Mouse (Mus musculus) limb, embryonic 13.5 days (tissue): Measurements from ENCODE around the gene Il17rd. TPM values are rescaled to one million over a fixed set of nuclear protein-coding genes. Genes with fewer than 3 reads are reported as not detected.
A peak's percentile ranks its signal among the peaks of the same experiment; 100 is the strongest.

Experiments used
- ATAC-seq: fragments of 200-750 bp; cut with Nextera tagmentation; 2 replicates; pipeline ENCODE4 v1.8.0; 2017; ENCODE audit warnings: low read depth, moderate number of reproducible peaks, moderate TSS enrichment; ENCODE audit not compliant: low FRiP score
- H3K27ac ChIP-seq: fragments of 300-500 bp; sonication (generic); 2 replicates; pipeline ENCODE4 v1.5.1; 2015; ENCODE audit warnings: inconsistent platforms, mild to moderate bottlenecking, moderate library complexity
- H3K27me3 ChIP-seq: fragments of 300-500 bp; sonication (generic); 2 replicates; pipeline ENCODE4 v1.6.1; 2015; ENCODE audit warnings: mild to moderate bottlenecking, inconsistent platforms
- H3K36me3 ChIP-seq: fragments of 300-500 bp; sonication (generic); 2 replicates; pipeline ENCODE4 v1.6.1; 2015; ENCODE audit warnings: inconsistent platforms, mild to moderate bottlenecking, moderate library complexity
- H3K4me1 ChIP-seq: fragments of 300-500 bp; sonication (generic); 2 replicates; pipeline ENCODE4 v1.6.1; 2015; ENCODE audit warnings: inconsistent platforms
- H3K4me2 ChIP-seq: fragments of 300-500 bp; sonication (generic); replicated peaks from 2 replicates; pipeline ENCODE4 v1.6.1; 2015; ENCODE audit warnings: inconsistent platforms, mild to moderate bottlenecking, moderate library complexity
- H3K4me3 ChIP-seq: fragments of 300-500 bp; sonication (generic); 2 replicates; pipeline ENCODE4 v1.5.1; 2015; ENCODE audit warnings: moderate library complexity, mild to moderate bottlenecking, inconsistent platforms
- H3K9ac ChIP-seq: fragments of 300-500 bp; sonication (generic); 2 replicates; pipeline ENCODE4 v1.6.1; 2015; ENCODE audit warnings: mild to moderate bottlenecking, inconsistent platforms
- H3K9me3 ChIP-seq: fragments of 300-500 bp; sonication (generic); 2 replicates; pipeline ENCODE4 v1.6.1; 2016; ENCODE audit warnings: inconsistent platforms
- WGBS: fragments of 180-500 bp; shearing (Covaris S2); methylation state at CpG from one replicate; pipeline ENCODE4 v1.1.7; 2015; 5-methylcytosine and 5-hydroxymethylcytosine counted together
- polyA plus RNA-seq: library from polyadenylated mRNA; unstranded; fragments of >200 nt; fragmentation: Nextera tagmentation; extraction: Ambion mirVana; gene quantifications from 2 replicates; pipeline ENCODE4 v1.2.1, GENCODE M21; 2015

The Il17rd gene
- 9.4 and 10.4 TPM in 2 replicates for polyA plus RNA-seq

DNA sequence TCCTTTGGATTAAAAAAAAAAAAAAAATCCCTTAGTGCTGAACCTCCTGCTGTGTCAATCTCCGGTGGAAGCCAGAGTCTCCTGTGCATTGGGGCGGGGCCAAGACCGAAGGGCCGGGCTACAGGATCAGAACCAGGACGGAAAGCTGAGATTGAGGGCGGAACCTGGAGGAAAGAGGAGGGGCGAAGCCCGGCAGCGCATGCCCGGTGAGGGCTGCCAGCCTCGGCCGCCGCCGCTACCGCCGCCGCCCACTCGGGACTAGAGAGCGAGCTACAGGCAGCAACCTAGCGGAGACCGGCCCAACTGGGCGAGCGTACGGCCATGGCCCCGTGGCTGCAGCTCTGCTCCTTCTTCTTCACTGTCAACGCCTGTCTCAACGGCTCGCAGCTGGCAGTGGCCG lies at the start of gene Il17rd:
Gene Il17rd, plus strand, starts transcription at position 159 of the 400 bp plus-strand sequence.
- Histone ChIP-seq H3K9ac (peak within 1 kb of the TSS; percentile 96), H3K27ac (peak within 1 kb of the TSS; percentile 91), H3K4me3 (peak within 1 kb of the TSS; percentile 96), H3K36me3 (no peaks in the 10 kb centered on the region), H3K9me3 (no peaks in the 10 kb centered on the region), H3K27me3 (no peaks in the 10 kb centered on the region), H3K4me1 (peaks cover 37% of the 10 kb centered on the region), H3K4me2 (peak within 1 kb of the TSS; percentile 81)
- 0% methylated on average over 29 of the region's 29 CpGs for WGBS
- ATAC-seq: peak; percentile 89

DNA sequence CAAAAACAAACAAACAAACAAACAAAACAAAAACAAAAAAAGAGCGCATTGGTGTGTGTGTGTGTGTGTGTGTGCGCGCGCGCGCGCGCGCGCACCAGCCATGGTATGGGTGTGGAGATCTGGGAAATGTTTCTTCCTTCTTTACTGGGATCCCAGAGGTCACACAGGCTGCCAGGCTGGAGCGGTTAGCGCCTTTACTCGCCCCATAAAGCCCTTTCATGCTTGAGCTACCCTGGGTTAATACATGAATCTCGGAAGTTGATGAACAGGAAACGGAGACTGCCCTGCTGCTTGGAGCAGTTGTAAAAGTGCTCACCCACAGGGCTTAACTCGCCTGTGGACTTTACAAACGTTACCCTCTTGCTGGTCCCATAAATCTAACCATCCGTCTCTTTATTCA lies 47.1 kb upstream of the Il17rd start:
- H3K9me3 ChIP-seq: no peaks in the 10 kb centered on the region
- H3K9ac ChIP-seq: no peak overlapping the region
- H3K27ac ChIP-seq: no peak overlapping the region
- H3K4me1 ChIP-seq: peaks cover 18% of the 10 kb centered on the region
- no peak for ATAC-seq
- WGBS: 47% methylated on average over 18 of the region's 18 CpGs
- no peak overlapping the region for H3K4me3 ChIP-seq
- H3K27me3 ChIP-seq: no peaks in the 10 kb centered on the region
- H3K36me3 ChIP-seq: no peaks in the 10 kb centered on the region
- H3K4me2 ChIP-seq: peak overlapping the region; percentile 40

GRCm38 (mm10) chr14:26993427-26993826 lies 45.3 kb upstream of the Il17rd start:
- 26% methylated on average over 3 of the region's 3 CpGs for WGBS
- no peak overlapping the region for H3K4me3 ChIP-seq
- ATAC-seq: no peak
- no peaks in the 10 kb centered on the region for H3K36me3 ChIP-seq
- H3K27me3 ChIP-seq: no peaks in the 10 kb centered on the region
- H3K4me2 ChIP-seq: no peak overlapping the region
- no peaks in the 10 kb centered on the region for H3K9me3 ChIP-seq
- H3K4me1 ChIP-seq: peaks cover 18% of the 10 kb centered on the region
- no peak overlapping the region for H3K9ac ChIP-seq
- no peak overlapping the region for H3K27ac ChIP-seq

DNA sequence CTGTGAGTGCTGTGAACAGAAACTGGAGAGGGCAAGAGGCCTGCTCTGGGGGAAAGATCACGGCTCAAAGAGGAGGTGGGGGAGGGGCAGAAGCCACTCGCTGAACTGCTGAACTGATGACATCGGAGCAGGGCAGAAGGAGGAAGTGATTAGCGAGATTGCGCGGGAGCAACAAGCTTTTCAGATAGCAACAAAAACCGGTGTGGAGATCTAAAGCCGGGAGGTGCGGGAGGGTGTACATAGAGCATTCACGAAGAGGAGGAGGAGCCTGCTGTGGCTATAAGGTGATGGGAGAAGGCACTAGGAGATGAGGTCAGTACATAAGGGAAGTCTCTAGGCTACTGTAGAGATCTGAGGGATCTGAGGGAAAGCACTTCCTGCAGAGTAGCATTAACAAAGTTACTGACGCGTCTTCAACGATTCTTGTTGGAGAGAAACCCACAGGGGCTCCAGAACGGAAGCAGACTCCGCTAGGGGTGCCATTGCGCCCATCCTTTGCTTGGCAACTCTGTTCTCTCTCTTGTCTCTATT lies 44.5 kb upstream of the Il17rd start, which contains the start of gene Hesx1:
Gene Hesx1, plus strand, starts transcription at position 206 of the 531 bp plus-strand sequence.
- no peaks in the 10 kb centered on the region for H3K27me3 ChIP-seq
- 11% methylated on average over 16 of the region's 16 CpGs for WGBS
- peak; percentile 66; the same call in 1 of the 2 replicates for ATAC-seq
- H3K4me1 ChIP-seq: peaks cover 18% of the 10 kb centered on the region
- peak within 1 kb of the TSS; percentile 39; the same call in 1 of the 2 replicates for H3K27ac ChIP-seq
- no peaks in the 10 kb centered on the region for H3K9me3 ChIP-seq
- peak within 1 kb of the TSS; percentile 39 for H3K4me3 ChIP-seq
- no peaks in the 10 kb centered on the region for H3K36me3 ChIP-seq
- peak within 1 kb of the TSS; percentile 64 for H3K4me2 ChIP-seq
- peak within 1 kb of the TSS; percentile 54 for H3K9ac ChIP-seq

DNA sequence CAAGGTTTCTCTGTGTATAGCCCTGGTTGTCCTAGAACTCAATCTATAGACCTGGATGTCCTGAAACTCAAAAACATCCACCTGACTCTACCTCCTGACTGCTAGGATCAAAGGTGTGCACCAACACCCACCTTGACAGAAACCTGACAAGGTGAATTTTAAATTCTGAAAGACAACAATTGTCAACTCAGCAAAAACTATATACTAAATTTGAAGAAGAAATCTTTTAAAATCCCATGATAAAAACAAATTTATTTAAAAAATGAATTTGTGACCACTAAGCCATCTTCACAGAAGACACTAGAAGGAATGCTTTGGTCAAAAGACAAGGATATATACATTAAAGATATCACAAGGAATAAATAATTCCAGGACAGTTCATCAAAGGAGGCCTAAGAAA lies 42.5 kb upstream of the Il17rd start:
- Histone ChIP-seq H3K27me3 (0 out of 2 replicates have a peak, but pooled peaks cover 3% of the 10 kb centered on the region), H3K9me3 (no peaks in the 10 kb centered on the region), H3K4me3 (no peak overlapping the region), H3K9ac (no peak overlapping the region), H3K36me3 (no peaks in the 10 kb centered on the region), H3K27ac (no peak overlapping the region), H3K4me2 (no peak overlapping the region), H3K4me1 (peaks cover 23% of the 10 kb centered on the region)
- no peak for ATAC-seq

GRCm38 (mm10) chr14:27000386-27000785 lies 38.4 kb upstream of the Il17rd start:
- Histone ChIP-seq H3K4me3 (peak overlapping the region; percentile 11; the same call in 1 of the 2 replicates), H3K27me3 (0 out of 2 replicates have a peak, but pooled peaks cover 5% of the 10 kb centered on the region), H3K4me1 (peaks cover 5% of the 10 kb centered on the region; the same call in 1 of the 2 replicates), H3K4me2 (peak overlapping the region; percentile 48), H3K9ac (no peak overlapping the region), H3K36me3 (no peaks in the 10 kb centered on the region), H3K27ac (no peak overlapping the region), H3K9me3 (no peaks in the 10 kb centered on the region)
- 3% methylated on average over 11 of the region's 11 CpGs for WGBS
- ATAC-seq: no peak

- H3K4me1 ChIP-seq: peaks cover 5% of the 10 kb centered on the region; the same call in 1 of the 2 replicates
- whole genome bisulfite sequencing: 63% methylated on average over 7 of the region's 7 CpGs
- no peak for ATAC-seq
Measured at GRCm38 (mm10) chr14:27004906-27005305, 33.8 kb upstream of the Il17rd start.

GRCm38 (mm10) chr14:27005937-27006336 lies 32.8 kb upstream of the Il17rd start:
- H3K4me1 ChIP-seq: no peaks in the 10 kb centered on the region
- no peaks in the 10 kb centered on the region for H3K9me3 ChIP-seq
- ATAC-seq: no peak
- H3K27me3 ChIP-seq: 0 out of 2 replicates have a peak, but pooled peaks cover 5% of the 10 kb centered on the region
- H3K9ac ChIP-seq: no peak overlapping the region
- no peak overlapping the region for H3K4me3 ChIP-seq
- no peaks in the 10 kb centered on the region for H3K36me3 ChIP-seq
- no peak overlapping the region for H3K4me2 ChIP-seq
- 50% methylated on average over 6 of the region's 6 CpGs for WGBS
- H3K27ac ChIP-seq: no peak overlapping the region

More at GRCm38 (mm10) chr14:27004906-27005305, 33.8 kb upstream of the Il17rd start:
- 0 out of 2 replicates have a peak, but pooled peaks cover 5% of the 10 kb centered on the region for H3K27me3 ChIP-seq
- no peaks in the 10 kb centered on the region for H3K36me3 ChIP-seq
- H3K9ac ChIP-seq: no peak overlapping the region
- H3K9me3 ChIP-seq: no peaks in the 10 kb centered on the region
- no peak overlapping the region for H3K27ac ChIP-seq
- H3K4me2 ChIP-seq: no peak overlapping the region
- no peak overlapping the region for H3K4me3 ChIP-seq

GRCm38 (mm10) chr14:27011561-27011960 lies 27.2 kb upstream of the Il17rd start:
- no peak overlapping the region for H3K4me3 ChIP-seq
- no peaks in the 10 kb centered on the region for H3K36me3 ChIP-seq
- H3K4me1 ChIP-seq: no peaks in the 10 kb centered on the region
- no peak for ATAC-seq
- no peak overlapping the region for H3K4me2 ChIP-seq
- H3K27ac ChIP-seq: no peak overlapping the region
- WGBS: 75% methylated on average over 5 of the region's 5 CpGs
- H3K9me3 ChIP-seq: no peaks in the 10 kb centered on the region
- no peak overlapping the region for H3K9ac ChIP-seq
- no peaks in the 10 kb centered on the region for H3K27me3 ChIP-seq

DNA sequence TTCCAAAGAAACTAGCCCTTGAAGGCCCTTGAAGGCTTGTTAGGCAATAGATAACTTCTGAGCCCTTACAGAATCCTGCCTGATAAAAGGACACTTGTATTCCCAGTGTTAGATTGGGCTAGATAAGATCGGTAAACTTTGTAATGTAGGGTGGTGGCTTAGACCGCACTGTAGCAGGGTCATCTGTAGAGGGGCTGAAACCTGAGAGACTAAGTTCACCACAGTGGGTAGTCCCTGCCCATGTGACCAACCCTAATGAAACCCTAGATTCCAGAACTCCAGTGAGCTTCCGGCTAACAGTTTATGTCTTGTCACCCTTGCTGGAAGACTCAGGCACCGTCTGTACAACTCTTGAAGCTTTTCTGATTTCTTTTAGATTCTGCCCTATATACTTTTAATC lies 25.1 kb upstream of the Il17rd start:
- WGBS: 58% methylated on average over 4 of the region's 4 CpGs
- ATAC-seq: no peak
- no peak overlapping the region for H3K27ac ChIP-seq

GRCm38 (mm10) chr14:27017936-27018335 lies 20.8 kb upstream of the Il17rd start:
- no peak overlapping the region for H3K27ac ChIP-seq
- WGBS: 92% methylated on average over 2 of the region's 2 CpGs
- no peak overlapping the region for H3K4me3 ChIP-seq
- no peak for ATAC-seq
- H3K9me3 ChIP-seq: no peaks in the 10 kb centered on the region
- no peak overlapping the region for H3K9ac ChIP-seq
- H3K36me3 ChIP-seq: no peaks in the 10 kb centered on the region
- H3K4me2 ChIP-seq: no peak overlapping the region
- H3K27me3 ChIP-seq: no peaks in the 10 kb centered on the region
- no peaks in the 10 kb centered on the region for H3K4me1 ChIP-seq

More for the DNA sequence above, 25.1 kb upstream of the Il17rd start:
- Histone ChIP-seq H3K27me3 (no peaks in the 10 kb centered on the region), H3K4me1 (no peaks in the 10 kb centered on the region), H3K4me2 (no peak overlapping the region), H3K4me3 (no peak overlapping the region), H3K36me3 (no peaks in the 10 kb centered on the region), H3K9me3 (no peaks in the 10 kb centered on the region), H3K9ac (no peak overlapping the region)

DNA sequence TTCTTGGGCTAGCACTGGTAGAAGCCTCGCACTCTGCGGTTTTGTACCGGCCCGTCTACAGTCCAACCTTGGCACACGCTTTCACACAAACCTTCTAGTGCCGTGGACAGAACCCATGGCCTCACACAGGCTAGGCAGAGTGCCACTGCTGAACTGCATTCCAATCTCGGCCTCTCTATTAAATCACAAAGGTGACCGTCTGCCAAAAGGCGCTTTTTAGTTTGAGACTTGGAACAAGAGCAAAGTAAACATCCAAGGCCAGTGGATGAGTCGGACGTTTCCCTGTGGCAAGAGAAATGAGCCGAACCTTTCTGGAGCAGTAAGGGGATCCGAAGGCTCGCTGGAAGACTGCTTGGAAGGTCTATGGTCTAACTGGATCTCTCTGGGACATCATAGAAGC lies 18.9 kb upstream of the Il17rd start:
- no peak overlapping the region for H3K4me3 ChIP-seq
- no peak overlapping the region for H3K9ac ChIP-seq
- H3K9me3 ChIP-seq: no peaks in the 10 kb centered on the region
- no peak for ATAC-seq
- H3K27me3 ChIP-seq: no peaks in the 10 kb centered on the region
- no peaks in the 10 kb centered on the region for H3K36me3 ChIP-seq
- H3K27ac ChIP-seq: no peak overlapping the region
- no peak overlapping the region for H3K4me2 ChIP-seq
- no peaks in the 10 kb centered on the region for H3K4me1 ChIP-seq
- 87% methylated on average over 14 of the region's 14 CpGs for WGBS

DNA sequence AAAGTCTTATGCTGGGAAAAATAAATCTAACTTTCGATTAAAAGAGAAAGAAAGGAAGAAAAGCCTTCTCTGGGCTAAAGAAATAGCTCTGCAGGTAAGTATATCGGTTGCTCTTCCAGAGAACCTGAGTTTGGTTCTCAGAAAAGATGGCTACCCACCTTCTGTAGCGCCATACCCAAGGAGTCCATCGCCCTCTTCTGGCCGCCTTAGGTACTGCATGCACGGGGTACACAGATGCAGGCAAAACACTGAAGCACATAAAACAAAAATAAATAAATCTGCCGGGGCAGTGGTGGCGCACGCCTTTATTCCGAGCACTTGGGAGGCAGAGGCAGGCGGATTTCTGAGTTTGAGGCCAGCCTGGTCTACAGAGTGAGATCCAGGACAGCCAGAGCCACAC lies 15.9 kb upstream of the Il17rd start:
- no peaks in the 10 kb centered on the region for H3K9me3 ChIP-seq

More for the DNA sequence above, 15.9 kb upstream of the Il17rd start:
- Histone ChIP-seq H3K4me3 (no peak overlapping the region), H3K9ac (no peak overlapping the region), H3K36me3 (no peaks in the 10 kb centered on the region), H3K27ac (no peak overlapping the region), H3K4me1 (no peaks in the 10 kb centered on the region), H3K27me3 (no peaks in the 10 kb centered on the region), H3K4me2 (no peak overlapping the region)
- ATAC-seq: no peak
- 41% methylated on average over 11 of the region's 11 CpGs for WGBS
